Mouse (Mus musculus) left cerebral cortex, postnatal 36 days (tissue): ENCODE results near the gene Chst7. TPM values are rescaled to one million over a fixed set of nuclear protein-coding genes. Genes with fewer than 3 reads are reported as not detected.

ENCODE experiments used
- DNase-seq, 2 experiments: peaks; one replicate each; pipeline ENCODE4 v3.0.0; 2021 to 2022; ENCODE audit warnings: low spot score in 2 of 2, mixed read lengths in 1 of 2
- intact Hi-C: fragments of 180-260 bp; cut with DNase I; formaldehyde crosslinking; loops from one replicate; pipeline ENCODE4 v1.15.1; 2025
- total RNA-seq, 2 experiments: library from RNA; stranded (reverse); gene quantifications; 2 replicates each; pipeline ENCODE4 v1.2.3; 2021

Gene Chst7
- total RNA-seq, result 1 to 10 TPM; 2.0 to 3.8 TPM

- DNase-seq, result peak; percentile 10 to 29
- intact Hi-C loops, result no loop called here
These were observed at the start of gene Chst7 for GRCm38 (mm10) chrX:20059381-20059971. TSS of gene Chst7 (plus strand) at chrX:20059560.

- intact Hi-C loops, result no loop called here
- DNase-seq, result no peak
These were observed 47.1 kb upstream of the Chst7 start for GRCm38 (mm10) chrX:20012211-20012610.

GRCm38 (mm10) chrX:20020942-20021341 is 38.4 kb upstream of the Chst7 start:
- intact Hi-C loops, result loop anchor here (5.0 to 10.0 kb wide), 3 partner anchors 136 to 544 kb away; no protein-coding TSS in a partner anchor
- DNase-seq, result no peak

GRCm38 (mm10) chrX:20060096-20060768 is 872 bp downstream of the Chst7 start:
- peak in 1 of 2 experiments; percentile 7 for DNase-seq
- intact Hi-C loops, result no loop called here

- intact Hi-C loops, result no loop called here
- DNase-seq, result no peak
These were observed 1.5 kb downstream of the Chst7 start for GRCm38 (mm10) chrX:20060769-20061315.

- intact Hi-C loops, result no loop called here
- no peak for DNase-seq
These were observed 2.6 kb downstream of the Chst7 start for GRCm38 (mm10) chrX:20061764-20062480.

GRCm38 (mm10) chrX:20066636-20067035 is 7.3 kb downstream of the Chst7 start:
- no peak for DNase-seq
- intact Hi-C loops, result no loop called here

GRCm38 (mm10) chrX:20070196-20070595 is 10.8 kb downstream of the Chst7 start:
- DNase-seq, result no peak
- intact Hi-C loops, result no loop called here

- intact Hi-C loops, result no loop called here
- no peak for DNase-seq
These were observed 58.4 kb downstream of the Chst7 start for GRCm38 (mm10) chrX:20117717-20118116.

- intact Hi-C loops, result no loop called here
- DNase-seq, result no peak
These were observed 66.1 kb downstream of the Chst7 start for GRCm38 (mm10) chrX:20125481-20125880.

GRCm38 (mm10) chrX:20128951-20129350 is 69.6 kb downstream of the Chst7 start:
- no peak for DNase-seq
- intact Hi-C loops, result no loop called here

- DNase-seq, result no peak
- intact Hi-C loops, result no loop called here
These were observed 70.1 kb downstream of the Chst7 start for GRCm38 (mm10) chrX:20129466-20129865.

Other genes with a start within 250 kb of the Chst7 start
- 10 to 100 TPM; 56.4 to 57.0 TPM for gene Slc9a7, start 232.2 kb downstream of the Chst7 start, total RNA-seq